Mouse (Mus musculus) layer of hippocampus, adult 8-10 months (tissue): ENCODE results near the gene Lcn5. TPM values are rescaled to one million over a fixed set of nuclear protein-coding genes. Genes with fewer than 3 reads are reported as not detected.
A peak's percentile ranks its signal among the peaks of the same experiment; 100 is the strongest.
"Not testable (repeated sequence)": the region's sequence is repeated elsewhere in the genome, so short reads cannot be mapped to it uniquely, and the experiment has no call there.

ENCODE experiments used
- DNase-seq, 2 experiments: peaks; one replicate each; pipeline ENCODE4 v3.0.0; 2022; ENCODE audit warnings: low spot score in 2 of 2
- total RNA-seq, 4 experiments: library from RNA; stranded (reverse); gene quantifications; 2 replicates each; pipeline ENCODE4 v1.2.4; 2022

Lcn5 gene
- total RNA-seq, 4 experiments from 2014 or later = not detected

- no peak for DNase-seq
Measured at GRCm38 (mm10) chr2:25676486-25676885, 18.7 kb downstream of the Lcn5 start, which contains the start of gene Lcn6. Gene Lcn6 (plus strand): TSS chr2:25676786.

GRCm38 (mm10) chr2:25679559-25679958, 21.8 kb downstream of the Lcn5 start:
- DNase-seq = no peak

- no peak for DNase-seq
Measured at GRCm38 (mm10) chr2:25682426-25682825, 24.7 kb downstream of the Lcn5 start, which contains the start of gene Lcn10. Gene Lcn10 (plus strand): TSS chr2:25682726.

GRCm38 (mm10) chr2:25686941-25687340, 29.2 kb downstream of the Lcn5 start:
- DNase-seq = no peak

GRCm38 (mm10) chr2:25694605-25695004, 36.9 kb downstream of the Lcn5 start:
- DNase-seq = peak in 1 of 2 experiments; percentile 57

GRCm38 (mm10) chr2:25696951-25697350, 39.2 kb downstream of the Lcn5 start:
- no peak for DNase-seq

GRCm38 (mm10) chr2:25698696-25699095, 40.9 kb downstream of the Lcn5 start:
- DNase-seq = no peak

- not testable (repeated sequence) for DNase-seq
Measured at GRCm38 (mm10) chr2:25699743-25700142, 42.0 kb downstream of the Lcn5 start, which contains the start of gene Obp2a. Gene Obp2a (plus strand): TSS chr2:25700043.

GRCm38 (mm10) chr2:25701001-25701400, 43.2 kb downstream of the Lcn5 start:
- no peak for DNase-seq

- no peak for DNase-seq
Measured at GRCm38 (mm10) chr2:25703706-25704105, 46.0 kb downstream of the Lcn5 start.

GRCm38 (mm10) chr2:25706643-25707481, 49.1 kb downstream of the Lcn5 start, which contains the start of gene Bmyc:
Gene Bmyc (plus strand): TSS chr2:25706739.
- DNase-seq = peak; percentile 84 to 87

- DNase-seq = peak in 1 of 2 experiments; percentile 31
Measured at GRCm38 (mm10) chr2:25708121-25708520, 50.4 kb downstream of the Lcn5 start.

- not testable (repeated sequence) for DNase-seq
Measured at GRCm38 (mm10) chr2:25709056-25709455, 51.3 kb downstream of the Lcn5 start.

- DNase-seq = peak in 1 of 2 experiments; percentile 18
Measured at GRCm38 (mm10) chr2:25709791-25710190, 52.0 kb downstream of the Lcn5 start.

Other genes with a start within 250 kb of the Lcn5 start
- gene Fut7, start 234.7 kb upstream of the Lcn5 start, total RNA-seq = under 1 TPM; 0.35 to 0.98 (median 0.44) TPM
- 100 to 1,000 TPM; 165 to 186 (median 183) TPM for gene Abca2, start 229.2 kb upstream of the Lcn5 start, total RNA-seq
- under 1 TPM in 2 of 4 experiments, not detected in 2; 0.43 to 0.92 TPM for gene Clic3, start 201.1 kb upstream of the Lcn5 start, total RNA-seq
- 10 to 100 TPM; 60.3 to 63.5 (median 61.8) TPM for gene Paxx, start 196.9 kb upstream of the Lcn5 start, total RNA-seq
- gene Ptgds, start 187.9 kb upstream of the Lcn5 start, total RNA-seq = 1,000 to 10,000 TPM in 3 of 4 experiments, 100 to 1,000 TPM in 1; 912 to 1,488 (median 1,209) TPM
- not detected for gene Lcn12, start 164.0 kb upstream of the Lcn5 start, total RNA-seq
- 100 to 1,000 TPM; 116 to 120 (median 118) TPM for gene Fbxw5, start 157.2 kb upstream of the Lcn5 start, total RNA-seq
- gene C8g, start 156.2 kb upstream of the Lcn5 start, total RNA-seq = 1 to 10 TPM in 3 of 4 experiments, under 1 TPM in 1; 0.77 to 1.4 (median 1.2) TPM
- gene Traf2, start 111.0 kb upstream of the Lcn5 start, total RNA-seq = 10 to 100 TPM; 10.1 to 12.1 (median 10.7) TPM
- gene Edf1, start 100.1 kb upstream of the Lcn5 start, total RNA-seq = 100 to 1,000 TPM; 124 to 203 (median 161) TPM
- gene Mamdc4, start 83.1 kb upstream of the Lcn5 start, total RNA-seq = 1 to 10 TPM in 3 of 4 experiments, under 1 TPM in 1; 0.96 to 3.8 (median 2.0) TPM
- gene Phpt1, start 82.7 kb upstream of the Lcn5 start, total RNA-seq = 10 to 100 TPM; 64.6 to 76.6 (median 69.6) TPM
- 100 to 1,000 TPM in 1 of 4 experiments, 10 to 100 TPM in 3; 82.9 to 103 (median 92.4) TPM for gene Ajm1, start 76.2 kb upstream of the Lcn5 start, total RNA-seq
- gene Rabl6, start 49.4 kb upstream of the Lcn5 start, total RNA-seq = 100 to 1,000 TPM; 127 to 168 (median 150) TPM
- not detected for gene Ccdc183, start 40.3 kb upstream of the Lcn5 start, total RNA-seq
- 10 to 100 TPM; 14.9 to 24.0 (median 16.6) TPM for gene Tmem141, start 35.9 kb upstream of the Lcn5 start, total RNA-seq
- under 1 TPM; 0.45 to 0.80 (median 0.64) TPM for gene Fcna, start 29.9 kb upstream of the Lcn5 start, total RNA-seq
- not detected for gene Lcn8, start 4.8 kb upstream of the Lcn5 start, total RNA-seq
- not detected for gene Lcn6, start 18.8 kb downstream of the Lcn5 start, total RNA-seq
- gene Lcn10, start 24.8 kb downstream of the Lcn5 start, total RNA-seq = not detected
- gene Obp2a, start 42.1 kb downstream of the Lcn5 start, total RNA-seq = not detected
- 10 to 100 TPM; 72.4 to 98.0 (median 84.8) TPM for gene Bmyc, start 48.8 kb downstream of the Lcn5 start, total RNA-seq
- under 1 TPM in 2 of 4 experiments, not detected in 2; 0.64 to 0.93 TPM for gene Obp2b, start 79.1 kb downstream of the Lcn5 start, total RNA-seq
- not detected for gene Lcn3, start 107.6 kb downstream of the Lcn5 start, total RNA-seq
- gene Lcn11, start 119.1 kb downstream of the Lcn5 start, total RNA-seq = not detected
- not detected for gene Gm13539, start 124.3 kb downstream of the Lcn5 start, total RNA-seq
- not detected for gene Glt6d1, start 157.9 kb downstream of the Lcn5 start, total RNA-seq
- not detected for gene Lcn9, start 165.2 kb downstream of the Lcn5 start, total RNA-seq
- not detected for gene Sohlh1, start 189.3 kb downstream of the Lcn5 start, total RNA-seq
- 10 to 100 TPM; 51.4 to 62.1 (median 53.9) TPM for gene Kcnt1, start 205.8 kb downstream of the Lcn5 start, total RNA-seq